Mouse (Mus musculus): ENCODE measurements around the gene Zfp366.
"Not testable (repeated sequence)": the region's sequence is repeated elsewhere in the genome, so short reads cannot be mapped to it uniquely, and the experiment has no call there.

Gene Zfp366

DNA sequence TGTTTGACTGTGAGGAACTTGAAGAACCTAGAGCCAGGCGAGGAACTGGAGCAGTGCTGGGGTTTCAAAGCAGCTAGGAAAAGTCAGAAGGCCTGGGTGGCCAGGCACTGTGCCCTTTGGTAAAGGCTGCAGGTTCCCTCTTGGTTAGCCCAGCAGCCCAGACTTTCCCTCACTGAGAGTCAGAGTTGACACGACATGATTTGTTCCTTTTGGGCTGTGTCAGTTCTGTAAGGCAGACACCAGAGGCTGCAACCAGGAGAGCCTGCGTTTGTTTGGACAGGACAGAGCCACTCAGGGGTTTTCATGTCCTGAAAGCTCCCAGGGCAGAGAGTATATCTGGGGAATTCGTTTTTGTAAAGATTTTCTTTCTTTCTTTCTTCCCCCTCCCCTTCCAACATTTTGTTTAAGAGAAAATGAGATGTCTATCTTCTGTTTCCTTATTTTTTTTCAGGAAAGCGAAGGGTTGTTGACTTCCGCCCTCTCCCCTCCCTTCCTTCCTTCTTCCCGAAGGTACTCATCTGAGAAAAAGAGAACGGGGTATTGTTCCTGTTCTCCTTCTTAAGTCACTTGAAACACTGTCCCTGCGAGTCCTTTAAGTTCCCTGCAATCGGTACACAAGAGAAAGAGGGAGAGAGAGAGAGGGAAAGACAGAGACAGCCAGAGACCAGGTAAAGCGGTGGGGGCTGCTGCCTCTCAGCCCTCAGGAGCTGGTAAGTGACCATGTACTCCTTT lies at the start of gene Zfp366:
Zfp366 (plus strand) TSS at position 669 of the 732 bp plus-strand sequence.
- no peak for DNase-seq (ENCODE audit: low spot score in 2 of 2)

DNA sequence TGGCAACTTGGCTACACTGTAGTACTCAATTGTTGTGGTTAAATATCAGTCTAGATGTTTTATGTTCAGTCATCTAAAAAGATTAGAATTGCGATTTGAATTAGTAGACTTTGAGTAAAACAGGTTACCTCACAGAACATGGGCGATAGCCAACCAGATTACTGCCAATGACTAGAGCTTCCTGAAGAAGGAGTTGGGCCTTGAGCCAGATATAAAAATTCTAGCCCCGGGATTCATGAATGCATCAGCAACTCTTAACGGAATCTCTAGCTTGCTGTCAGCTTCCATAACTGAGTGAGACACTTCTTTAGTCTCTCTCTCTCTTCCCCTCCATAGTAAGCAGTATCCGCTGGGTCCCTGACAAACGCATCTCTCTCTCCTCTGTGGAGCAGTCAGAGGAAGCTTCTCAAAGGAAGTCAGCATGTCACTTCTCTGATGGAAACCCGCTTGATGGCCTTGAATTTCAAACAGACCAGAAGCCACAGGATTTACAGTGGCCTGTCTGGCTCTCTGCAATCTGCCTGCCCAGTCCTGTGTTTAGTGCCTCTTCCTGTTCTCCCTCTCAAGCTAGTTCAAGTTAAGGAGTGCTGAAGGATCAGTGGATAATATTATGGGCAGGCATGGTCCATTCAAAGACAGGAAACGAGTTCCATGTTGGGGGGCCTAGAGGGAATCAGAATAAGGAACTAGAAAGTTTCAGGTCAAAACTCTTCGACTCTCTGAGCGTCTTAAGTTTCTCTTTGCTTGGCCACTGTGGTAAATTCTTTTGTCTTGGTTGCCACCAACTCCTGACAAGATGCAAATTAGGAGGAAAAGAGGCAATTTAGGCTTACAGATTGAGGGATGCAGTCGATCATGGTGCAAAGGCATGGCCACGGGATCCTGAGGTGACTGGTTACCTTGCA lies 46.0 kb upstream of the Zfp366 start:
- DNase-seq (ENCODE audit: low spot score in 2 of 2), result no peak

DNA sequence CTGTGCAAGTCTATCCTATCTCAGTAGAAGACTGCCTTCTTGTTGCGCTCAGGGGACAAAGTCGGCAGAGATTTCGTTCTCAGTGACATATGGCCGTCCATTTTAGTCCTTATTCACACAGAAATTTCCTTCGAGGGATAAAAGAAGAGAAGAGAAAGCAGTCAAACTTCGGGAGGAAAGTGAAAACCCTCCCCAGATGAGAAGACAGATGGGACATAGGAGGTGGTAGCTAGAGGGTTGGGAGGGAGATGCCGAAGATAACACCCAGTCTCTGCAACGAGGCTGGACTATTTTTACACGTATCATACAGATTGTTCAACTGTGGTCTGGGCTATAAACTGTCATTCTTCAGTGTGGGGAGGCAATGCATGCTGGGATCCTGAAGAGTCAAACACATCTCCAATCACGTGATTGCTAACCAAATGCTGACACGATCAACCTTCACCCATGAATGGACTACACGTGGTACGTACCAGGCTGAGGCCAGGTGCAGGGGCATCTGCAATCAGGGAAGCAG lies 38.2 kb upstream of the Zfp366 start:
- DNase-seq (ENCODE audit: low spot score in 2 of 2), result no peak

DNA sequence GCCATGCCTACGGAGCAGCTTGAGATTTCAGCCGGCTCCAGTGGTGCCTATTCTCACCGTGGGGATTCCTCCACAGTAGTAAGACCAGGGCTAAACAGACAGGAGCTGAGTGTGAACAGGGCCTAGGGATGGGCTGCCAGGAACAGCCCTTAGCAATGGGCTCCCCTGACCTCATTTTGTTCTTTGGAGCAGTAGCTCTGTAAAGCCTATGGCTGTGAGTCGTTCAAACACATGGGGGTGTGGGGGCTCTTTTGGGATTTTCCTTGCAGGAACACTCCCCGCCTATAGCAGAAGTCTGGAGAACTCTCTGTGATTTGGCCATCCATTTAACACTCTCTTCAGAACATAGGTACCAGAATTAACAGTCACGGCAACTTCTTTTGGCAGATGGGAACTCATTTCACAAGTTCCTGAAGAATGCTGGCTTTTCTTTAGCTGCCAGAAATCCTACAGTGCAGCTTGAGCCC lies 36.9 kb upstream of the Zfp366 start:
- no peak for DNase-seq (ENCODE audit: low spot score in 2 of 2)

DNA sequence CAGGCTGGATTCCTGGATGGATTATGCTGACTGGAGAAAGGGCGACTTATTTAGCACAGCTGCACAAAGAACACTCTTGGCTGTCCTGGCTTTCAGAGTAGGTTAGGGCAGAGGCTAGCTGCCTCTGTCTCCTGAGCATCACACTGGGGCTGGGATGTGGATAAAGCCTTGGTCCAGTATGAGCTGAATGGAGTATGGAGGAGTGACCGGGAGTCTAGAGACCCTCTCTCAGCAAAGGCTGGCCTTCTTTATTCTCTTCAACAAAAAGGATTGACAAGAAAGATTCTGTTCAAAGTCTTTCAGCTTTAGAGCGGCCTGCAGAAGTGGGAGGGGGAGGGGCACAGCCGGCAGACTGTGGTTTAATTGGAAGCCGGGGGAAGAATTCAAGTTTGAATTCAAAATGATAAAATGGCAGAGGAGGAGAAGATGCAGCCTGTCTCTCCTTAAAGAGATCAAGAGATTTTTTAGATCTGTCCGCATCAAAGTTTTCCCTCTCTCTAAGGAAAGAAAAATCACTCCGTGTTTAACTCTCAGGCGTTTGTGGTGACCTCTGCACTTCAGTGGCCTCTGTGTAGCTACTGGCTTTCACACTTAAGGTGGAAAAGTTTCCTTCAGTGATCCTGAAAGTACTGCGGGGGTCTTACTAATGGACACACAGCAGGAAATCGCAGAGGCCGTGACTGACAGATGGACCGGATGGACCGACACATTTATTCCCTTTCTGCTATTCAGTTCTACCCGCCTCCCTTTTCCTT lies 34.9 kb upstream of the Zfp366 start:
- no peak for DNase-seq (ENCODE audit: low spot score in 2 of 2)

DNA sequence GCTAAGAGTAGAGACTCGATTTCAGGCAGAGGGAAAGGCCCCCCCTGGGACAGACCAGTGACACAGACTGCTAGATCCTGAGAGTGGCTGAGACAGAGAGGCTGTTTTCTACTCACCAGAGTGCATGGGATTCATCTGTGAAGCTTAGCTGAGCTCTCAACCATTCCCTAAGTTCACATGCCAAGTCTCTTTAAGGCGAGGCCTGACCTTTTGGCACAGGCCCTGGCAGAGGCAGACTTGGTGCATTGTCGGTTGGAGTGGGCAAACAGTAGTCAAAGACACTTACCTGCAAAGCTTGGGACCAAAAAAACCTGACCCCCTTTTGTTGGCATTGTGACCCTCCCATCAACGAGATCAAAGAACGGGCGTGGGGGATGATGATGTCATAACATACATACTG lies 34.0 kb upstream of the Zfp366 start:
- DNase-seq (ENCODE audit: low spot score in 2 of 2), result no peak

DNA sequence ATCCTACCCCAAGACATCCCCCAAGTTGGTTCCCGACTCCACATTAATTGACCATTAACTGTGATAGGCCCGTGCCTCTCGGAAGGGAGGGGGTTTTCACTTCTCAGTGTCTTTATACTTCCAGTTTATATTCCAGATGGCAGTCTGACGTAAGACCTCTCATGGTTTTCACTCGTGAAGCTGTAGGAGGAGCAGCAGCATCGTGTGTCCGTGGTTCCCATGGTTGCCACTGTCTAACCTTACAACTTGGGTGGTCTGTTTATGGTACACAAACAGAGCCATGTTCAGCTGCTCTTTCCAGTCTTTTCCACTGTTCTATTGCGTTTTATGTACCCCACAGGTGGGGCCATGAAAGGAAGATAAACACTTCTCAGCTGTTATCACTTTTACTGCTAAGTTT lies 33.5 kb upstream of the Zfp366 start:
- DNase-seq (ENCODE audit: low spot score in 2 of 2), result no peak

DNA sequence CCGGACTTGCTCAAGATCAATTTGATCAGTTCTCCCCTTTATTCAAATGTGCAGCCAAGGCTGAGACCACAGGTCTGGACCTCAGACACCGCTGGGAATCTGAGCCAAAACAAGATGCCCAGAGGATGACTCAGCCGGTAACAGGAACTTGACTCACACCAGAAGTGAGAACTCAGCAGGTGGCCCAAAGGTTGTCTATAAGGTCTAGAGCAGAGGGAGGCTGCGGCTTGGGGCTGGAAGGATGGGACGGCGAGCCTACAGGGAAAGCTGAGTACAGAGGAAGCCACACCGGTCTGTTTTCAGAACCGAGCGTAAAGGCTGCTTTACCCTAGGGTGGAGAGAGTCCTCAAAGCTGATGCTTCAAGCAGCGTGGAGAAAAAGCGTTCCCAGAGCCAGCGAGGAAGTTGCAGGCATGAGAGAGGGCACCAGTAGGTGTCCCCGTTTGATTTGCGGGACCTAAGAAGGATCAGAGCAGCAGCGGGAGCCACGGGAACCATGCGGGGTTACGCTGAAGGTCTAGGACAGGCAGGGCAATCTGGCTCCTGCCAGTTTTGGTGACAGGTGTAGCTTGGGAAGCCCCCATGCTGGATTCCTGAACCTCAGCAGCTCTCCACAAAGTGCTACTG lies 32.2 kb upstream of the Zfp366 start:
- DNase-seq (ENCODE audit: low spot score in 2 of 2), result no peak

DNA sequence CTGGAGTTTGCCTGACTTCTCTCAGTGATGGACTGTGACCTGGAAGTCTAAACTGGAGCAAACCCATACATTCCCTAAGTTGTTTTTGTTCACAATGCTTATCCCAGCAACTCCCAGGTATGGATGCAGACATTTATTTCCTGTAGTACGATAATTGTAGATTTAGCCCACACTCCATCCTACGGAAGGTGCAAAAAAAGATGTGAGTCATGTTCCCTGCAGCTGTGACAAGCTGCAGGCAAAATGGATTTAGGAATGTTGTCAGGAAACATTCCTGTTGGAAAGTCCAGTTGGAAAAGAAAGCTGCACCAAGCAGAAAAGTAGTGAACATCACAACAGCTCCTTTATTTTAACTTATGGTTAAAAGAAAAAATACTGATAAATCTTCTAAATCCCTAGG lies 26.9 kb upstream of the Zfp366 start:
- no peak for DNase-seq (ENCODE audit: low spot score in 2 of 2)

DNA sequence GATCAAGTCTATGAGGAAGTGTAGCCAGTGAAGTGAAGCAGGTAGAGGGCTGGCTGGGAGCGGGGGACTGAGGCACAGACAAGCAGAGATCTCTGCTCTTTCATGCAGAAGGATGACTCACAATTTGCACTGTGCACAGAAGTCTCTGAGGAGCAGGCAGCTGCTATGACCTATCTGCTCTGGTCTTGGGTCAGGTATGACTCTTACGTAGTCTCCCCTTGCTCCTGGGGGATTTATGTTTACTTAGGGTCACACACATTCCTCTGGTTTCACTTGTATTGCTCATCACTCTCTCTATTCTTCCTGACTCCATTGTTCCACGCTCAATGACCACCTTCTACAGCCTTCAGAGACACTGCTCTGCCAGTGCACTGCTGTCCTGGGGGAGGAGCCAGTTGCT lies 25.9 kb upstream of the Zfp366 start:
- DNase-seq (ENCODE audit: low spot score in 2 of 2), result no peak

DNA sequence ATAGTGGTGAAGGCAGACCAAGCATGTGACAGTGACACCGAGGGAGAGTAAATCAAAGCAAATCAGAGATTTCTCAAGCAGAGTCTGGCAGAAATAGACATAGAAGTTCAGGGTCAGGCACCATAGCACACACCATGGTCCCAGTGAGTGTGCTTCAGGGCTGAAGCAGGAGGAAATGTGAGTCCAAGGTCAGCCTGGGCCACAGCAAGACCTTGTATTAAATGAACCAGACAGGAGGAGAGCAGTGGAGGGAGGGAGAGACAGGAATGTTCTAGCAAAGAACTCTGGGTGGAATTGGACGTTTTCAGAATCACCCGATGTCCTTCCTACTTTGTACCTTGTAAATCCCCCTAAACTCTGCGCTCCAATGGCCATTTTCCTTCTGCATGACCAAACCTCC lies 21.6 kb upstream of the Zfp366 start:
- DNase-seq (ENCODE audit: low spot score in 2 of 2), result no peak

DNA sequence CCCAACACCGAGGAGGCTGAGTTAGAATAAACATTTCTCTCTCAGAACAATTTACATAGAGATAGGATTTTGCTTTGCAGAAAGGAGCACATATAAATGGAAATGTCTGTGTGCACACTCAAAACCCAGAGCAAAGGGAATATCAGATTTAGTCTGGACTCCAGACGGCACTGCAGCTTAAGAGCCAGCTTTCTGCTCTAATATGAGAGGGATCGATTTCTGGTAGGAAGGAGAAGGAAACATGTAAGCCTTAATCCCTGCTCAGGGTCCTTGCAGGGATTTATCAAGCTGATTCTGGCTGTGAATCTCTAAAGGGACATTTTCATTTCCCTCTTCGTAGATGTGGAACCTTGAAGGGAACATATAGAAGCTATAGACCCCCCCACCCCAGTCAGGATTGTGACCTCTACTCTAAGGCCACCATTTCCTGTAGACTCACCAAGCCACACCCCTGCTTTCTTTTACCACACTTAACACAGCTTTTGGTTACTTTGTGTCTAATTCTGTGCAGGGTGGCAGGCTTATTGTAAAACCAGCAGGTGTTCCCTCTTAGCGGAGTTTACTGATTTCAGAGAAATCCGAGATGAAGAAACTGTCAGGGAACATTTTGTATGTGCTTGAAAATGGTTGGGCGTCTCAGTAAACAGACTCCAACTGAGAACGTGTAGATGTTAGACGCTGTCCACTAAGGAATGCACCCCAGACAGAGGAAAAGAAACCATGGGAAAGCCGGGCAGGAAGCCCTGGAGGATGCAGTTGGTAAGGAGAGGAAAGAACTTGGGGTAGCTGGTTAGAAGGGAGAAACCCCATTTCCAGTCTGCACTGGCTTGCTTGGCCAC lies 20.9 kb upstream of the Zfp366 start:
- DNase-seq (ENCODE audit: low spot score in 2 of 2), result no peak

DNA sequence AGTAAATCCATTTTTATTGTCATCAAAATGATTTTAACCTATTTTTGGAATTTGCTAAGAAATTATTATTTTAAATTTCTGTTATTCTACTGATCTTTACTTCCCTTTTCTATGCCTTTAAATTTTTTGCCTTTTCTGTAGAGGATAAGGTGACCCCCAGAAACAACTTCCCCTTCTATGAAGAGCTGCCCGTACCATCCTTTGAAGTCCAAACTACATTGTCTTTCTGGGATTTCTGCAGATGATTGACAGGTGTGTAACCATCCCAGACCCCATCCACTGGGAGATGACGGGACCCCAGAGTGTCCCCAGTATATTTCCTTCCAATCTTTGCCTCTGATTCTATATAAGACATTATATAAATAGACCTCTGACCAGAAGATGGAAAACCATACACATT lies 20.3 kb upstream of the Zfp366 start:
- no peak for DNase-seq (ENCODE audit: low spot score in 2 of 2)

DNA sequence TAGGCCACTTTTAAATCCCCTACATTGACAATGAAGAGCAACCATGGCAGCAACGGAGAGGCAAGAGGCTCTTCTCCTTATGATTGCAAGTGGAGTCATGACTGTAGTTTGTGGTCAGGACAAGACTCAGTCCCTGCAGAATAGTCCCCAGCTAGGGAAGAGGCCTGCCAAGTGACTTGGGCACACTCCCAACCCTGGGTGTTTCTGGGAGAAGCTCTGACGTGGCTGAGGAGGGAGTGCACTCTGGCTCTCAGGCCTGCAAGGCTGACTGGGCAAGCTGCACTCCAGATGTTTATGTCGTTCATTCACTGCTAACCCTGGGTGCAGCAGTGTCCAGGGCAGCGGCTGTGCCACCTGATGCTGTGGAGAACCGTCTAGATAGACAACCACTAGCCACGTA lies 15.2 kb upstream of the Zfp366 start:
- no peak for DNase-seq (ENCODE audit: low spot score in 2 of 2)

DNA sequence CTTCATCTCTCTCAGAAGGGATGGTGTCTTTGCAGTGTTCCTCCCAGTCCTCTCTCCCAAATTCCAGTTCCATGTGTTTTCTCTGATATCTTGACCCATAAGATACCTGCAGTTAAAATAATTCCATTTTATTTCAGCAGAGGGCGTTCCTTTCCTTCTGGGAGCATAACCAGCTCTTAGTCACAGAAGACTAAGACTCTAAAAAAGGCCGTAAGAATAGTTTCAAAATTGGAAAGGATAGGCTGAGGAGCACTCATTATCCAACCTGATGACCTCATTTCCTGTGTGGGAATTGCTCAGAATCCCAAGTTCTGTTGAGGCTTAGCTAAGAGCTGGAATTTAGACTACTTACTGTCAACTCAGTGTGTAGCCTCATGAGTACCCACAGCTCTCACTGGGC lies 14.3 kb upstream of the Zfp366 start:
- no peak for DNase-seq (ENCODE audit: low spot score in 2 of 2)

DNA sequence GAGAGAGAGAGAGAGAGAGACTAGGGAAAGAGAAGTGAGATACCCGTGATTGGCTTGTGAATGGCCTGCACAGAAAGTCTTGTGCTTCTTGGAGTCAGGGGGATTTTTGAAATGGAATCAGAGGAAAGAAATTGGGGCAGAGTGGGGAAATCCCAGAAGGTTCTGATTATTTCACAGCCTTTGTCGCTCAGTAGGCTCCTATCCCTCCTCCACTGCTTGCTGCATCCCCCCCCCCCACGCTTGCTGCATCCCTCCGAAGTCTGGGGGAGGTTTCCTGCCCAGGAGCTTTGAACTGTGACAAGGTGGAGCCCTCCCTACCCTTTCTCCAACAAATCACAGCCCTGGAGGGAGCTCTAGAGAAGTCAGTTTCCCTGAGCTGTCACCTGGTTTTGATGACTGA lies 10.8 kb upstream of the Zfp366 start:
- DNase-seq (ENCODE audit: low spot score in 2 of 2), result no peak

DNA sequence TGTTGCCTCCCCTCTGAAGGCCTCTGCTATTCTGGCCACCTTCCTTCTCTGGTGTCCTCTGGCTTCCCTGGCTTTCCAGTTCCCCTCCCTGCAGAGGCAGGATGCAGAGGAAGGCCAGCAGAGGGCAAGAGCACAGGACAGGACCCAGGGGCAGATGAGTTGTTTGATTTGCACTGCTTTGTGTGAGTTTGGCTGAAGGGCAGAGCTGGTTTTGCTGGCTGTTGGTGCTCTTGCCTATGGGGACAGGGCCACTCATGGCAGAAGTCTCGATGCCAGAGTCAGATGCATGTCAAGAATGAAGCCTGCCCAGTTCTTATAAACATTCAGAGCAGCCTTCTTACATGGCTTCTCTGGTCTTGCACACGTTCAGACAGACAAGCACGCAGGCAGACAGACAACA lies 1.8 kb upstream of the Zfp366 start:
- DNase-seq (ENCODE audit: low spot score in 2 of 2), result not testable (repeated sequence)

DNA sequence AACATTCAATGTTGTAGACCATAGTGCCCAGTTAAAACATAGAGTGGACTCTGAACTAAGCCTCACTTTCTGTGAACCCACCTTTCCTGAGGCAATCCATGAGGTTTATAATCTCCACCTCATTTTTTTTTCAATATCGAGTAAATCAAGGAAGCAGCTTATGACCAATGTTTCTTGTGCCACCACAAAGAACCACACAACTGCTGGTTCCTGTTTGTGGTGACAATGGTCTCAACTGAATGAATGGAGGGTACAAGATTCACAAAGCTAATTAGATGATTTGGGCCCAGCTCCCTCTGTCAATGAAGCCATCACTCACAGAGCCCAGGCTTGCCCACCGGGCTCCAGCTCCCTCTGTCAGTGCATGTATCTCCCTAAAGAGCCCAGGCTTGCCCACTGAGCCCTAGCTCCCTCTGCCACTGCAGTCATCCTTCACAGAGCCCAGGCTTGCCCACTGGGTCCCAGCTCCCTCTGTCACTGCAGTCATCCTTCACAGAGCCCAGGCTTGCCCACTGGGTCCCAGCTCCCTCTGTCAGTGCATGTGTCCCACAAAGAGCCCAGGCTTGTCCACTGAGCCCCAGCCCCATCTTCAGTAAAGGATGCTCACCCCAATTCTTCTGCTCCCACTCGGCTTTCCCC lies 1.2 kb upstream of the Zfp366 start:
- no peak for DNase-seq (ENCODE audit: low spot score in 2 of 2)

DNA sequence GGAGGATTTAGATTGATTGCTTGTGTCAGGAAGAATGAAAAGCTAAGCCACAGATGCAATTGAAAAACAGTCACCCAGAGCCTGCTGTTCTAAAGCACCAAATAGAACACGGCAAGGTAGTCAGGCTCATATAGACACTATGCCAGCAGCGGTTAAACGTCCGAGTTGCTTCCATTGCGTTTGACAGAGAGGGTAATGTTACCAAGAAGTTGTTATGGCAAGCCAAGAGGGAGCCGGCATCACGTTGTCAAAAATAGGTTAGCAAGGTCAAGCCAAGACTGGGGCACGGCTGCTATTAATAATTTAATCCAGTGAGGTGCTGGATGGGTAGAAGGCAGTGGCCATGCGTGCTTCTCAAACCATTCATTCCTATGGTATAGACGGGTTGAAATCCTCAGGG lies 950 bp downstream of the Zfp366 start:
- no peak for DNase-seq (ENCODE audit: low spot score in 2 of 2)

DNA sequence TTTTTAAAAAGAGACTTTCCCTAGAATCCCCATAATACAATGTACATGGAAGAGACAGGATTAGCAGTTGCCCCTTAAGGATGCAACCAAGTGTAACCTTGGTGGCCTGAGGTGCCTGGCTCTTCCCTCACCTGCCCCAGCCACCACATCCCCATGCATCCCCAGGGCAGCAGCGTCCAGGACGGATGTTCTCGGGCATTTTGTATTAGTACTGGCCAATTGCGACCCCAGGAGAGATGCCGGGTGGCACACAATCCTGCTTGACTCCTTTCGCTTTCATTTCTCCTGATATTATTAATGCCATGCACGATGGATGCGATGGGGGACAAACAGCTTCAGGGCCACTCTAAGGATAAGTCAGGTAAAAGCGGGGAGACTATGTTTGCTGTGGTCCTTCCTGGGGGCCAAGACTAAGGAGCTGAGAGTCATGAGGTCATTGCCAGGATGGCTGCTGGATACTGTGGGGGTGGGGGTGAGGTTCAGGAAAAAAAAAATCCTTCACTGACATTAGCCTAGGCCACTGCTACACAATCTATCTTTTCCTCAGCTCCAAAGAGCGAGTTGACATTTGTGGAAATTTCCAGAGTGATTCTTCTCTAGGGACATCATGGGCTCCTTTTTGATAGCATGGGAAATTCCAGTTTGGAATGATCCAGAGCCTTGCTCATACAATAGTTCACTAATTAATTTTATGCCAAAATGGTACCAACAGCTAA lies 1.7 kb downstream of the Zfp366 start:
- no peak for DNase-seq (ENCODE audit: low spot score in 2 of 2)
